Mouse (Mus musculus): ENCODE measurements at regions not wholly inside any gene's neighbourhood (a gene's known extent, or its start where the extent isn't known, plus 50 kb on each side); places are given as distances from the start of the nearest gene placed in this dataset.

DNA sequence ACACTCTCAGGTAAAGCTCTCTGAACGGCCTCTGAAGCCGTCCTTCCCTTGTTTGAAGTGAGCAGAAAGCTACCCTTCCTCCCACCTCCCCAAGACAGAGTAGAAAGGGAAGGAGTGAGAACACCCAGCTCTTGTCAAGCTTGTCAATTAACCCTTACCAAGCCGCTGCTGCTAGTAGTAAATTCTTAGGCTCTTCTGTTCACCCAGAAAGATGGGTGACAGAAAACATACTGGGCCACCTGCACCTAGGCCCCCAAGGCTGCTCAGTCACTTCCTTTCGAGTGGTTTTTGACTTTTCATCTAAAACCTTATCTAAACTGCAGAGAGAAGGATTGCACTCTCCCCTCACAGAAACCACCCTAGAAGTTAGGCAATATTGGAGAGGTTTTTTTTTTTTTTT, 514.9 kb upstream of the Gm19410 start:
- H3K36me3 ChIP-seq (ENCODE audit: control insufficient read depth, insufficient read depth, low read length): no peaks in the 10 kb centered on the region
- no peak overlapping the region for H3K4me2 ChIP-seq (ENCODE audit: low read length)

DNA sequence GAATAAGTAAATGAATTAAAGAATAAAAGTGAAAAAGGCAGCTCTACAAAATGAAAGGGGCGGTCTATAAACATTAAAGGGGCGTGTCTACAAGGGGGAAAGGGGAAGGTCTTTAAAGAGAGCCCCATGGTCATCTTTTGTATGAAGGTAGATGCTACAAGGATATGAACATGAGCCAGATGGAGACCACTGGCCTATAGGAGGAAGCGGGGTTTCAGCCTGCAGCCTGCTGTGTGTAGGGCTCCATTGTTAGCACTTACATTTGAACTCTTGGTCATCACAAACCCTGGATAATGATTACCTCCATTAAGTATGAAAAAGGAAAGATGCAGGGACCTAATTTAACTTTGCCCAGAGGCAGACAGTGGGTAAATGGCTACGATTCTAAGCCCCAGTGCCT, 511.6 kb upstream of the Gm19410 start:
- Histone ChIP-seq H3K4me2 (ENCODE audit: low read length) (no peak overlapping the region), H3K4me1 (ENCODE audit: control insufficient read depth, insufficient read depth, low read length) (no peaks in the 10 kb centered on the region), H3K27me3 (replicated peaks; ENCODE audit: control insufficient read depth, insufficient read depth, low read length) (no peaks in the 10 kb centered on the region), H3K36me3 (ENCODE audit: control insufficient read depth, insufficient read depth, low read length) (no peaks in the 10 kb centered on the region), H3K4me3 (ENCODE audit: low read depth, low read length) (no peak overlapping the region), H3K27ac (ENCODE audit: low read depth, low read length) (no peak overlapping the region), H3K9ac (ENCODE audit: low read length) (no peak overlapping the region), H3K9me3 (replicated peaks; ENCODE audit: control insufficient read depth, low read length) (no peaks in the 10 kb centered on the region)
- no peak for DNase-seq (ENCODE audit: low spot score)
- ATAC-seq: no peak
- 80% methylated on average over 4 of the region's 4 CpGs for WGBS

More for the DNA sequence above, 514.9 kb upstream of the Gm19410 start:
- Histone ChIP-seq H3K27ac (ENCODE audit: low read depth, low read length) (no peak overlapping the region), H3K4me3 (ENCODE audit: low read depth, low read length) (no peak overlapping the region), H3K9me3 (replicated peaks; ENCODE audit: control insufficient read depth, low read length) (no peaks in the 10 kb centered on the region), H3K9ac (ENCODE audit: low read length) (no peak overlapping the region), H3K4me1 (ENCODE audit: control insufficient read depth, insufficient read depth, low read length) (no peaks in the 10 kb centered on the region), H3K27me3 (replicated peaks; ENCODE audit: control insufficient read depth, insufficient read depth, low read length) (no peaks in the 10 kb centered on the region)
- DNase-seq (ENCODE audit: low spot score): no peak
- WGBS: 69% methylated on average over 4 of the region's 4 CpGs
- no peak for ATAC-seq

DNA sequence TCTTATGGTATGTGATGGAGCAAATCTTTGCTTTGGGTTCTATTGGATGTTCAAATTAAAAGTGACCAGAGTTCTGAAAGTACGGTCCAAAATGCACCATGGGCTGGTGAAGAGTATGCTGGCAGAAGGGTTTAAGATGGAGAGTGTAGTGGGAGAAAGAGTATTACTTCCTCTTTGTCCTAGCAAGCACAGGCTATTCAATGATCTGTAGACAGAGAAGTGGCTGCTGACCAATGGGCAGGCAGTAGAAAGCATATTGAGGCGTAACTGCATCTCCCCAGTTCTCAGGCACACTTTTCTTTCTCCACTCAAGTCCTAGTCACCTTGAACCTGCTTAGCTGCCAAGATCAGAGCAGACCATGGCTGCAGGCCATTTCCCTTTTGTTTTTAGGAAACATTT, 510.3 kb upstream of the Gm19410 start:
- Histone ChIP-seq H3K27me3 (replicated peaks; ENCODE audit: control insufficient read depth, insufficient read depth, low read length) (no peaks in the 10 kb centered on the region), H3K27ac (ENCODE audit: low read depth, low read length) (no peak overlapping the region), H3K9me3 (replicated peaks; ENCODE audit: control insufficient read depth, low read length) (no peaks in the 10 kb centered on the region), H3K36me3 (ENCODE audit: control insufficient read depth, insufficient read depth, low read length) (no peaks in the 10 kb centered on the region), H3K4me3 (ENCODE audit: low read depth, low read length) (no peak overlapping the region), H3K4me1 (ENCODE audit: control insufficient read depth, insufficient read depth, low read length) (no peaks in the 10 kb centered on the region), H3K4me2 (ENCODE audit: low read length) (no peak overlapping the region), H3K9ac (ENCODE audit: low read length) (no peak overlapping the region)
- WGBS: 85% methylated on average over 2 of the region's 2 CpGs
- no peak for ATAC-seq
- no peak for DNase-seq (ENCODE audit: low spot score)

DNA sequence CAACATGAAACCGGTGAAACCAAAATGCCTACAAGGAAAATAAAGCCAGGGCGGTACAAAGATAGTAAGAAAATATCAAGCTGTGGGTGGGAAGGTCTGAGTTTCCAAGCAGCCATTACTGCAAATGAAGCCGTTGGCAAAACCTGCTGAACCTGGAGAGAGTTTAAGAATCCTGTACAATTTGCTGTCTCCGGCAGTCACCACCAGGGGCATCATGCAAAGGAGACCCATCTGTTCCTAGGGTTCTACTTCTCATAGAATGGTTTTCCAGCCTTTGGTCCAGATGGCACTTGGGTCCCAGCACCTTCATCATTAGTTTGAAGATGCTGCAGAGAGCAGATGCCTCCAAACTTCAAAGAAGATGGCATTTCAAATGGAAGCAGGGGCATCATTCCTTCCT, 508.6 kb upstream of the Gm19410 start:
- Histone ChIP-seq H3K9me3 (replicated peaks; ENCODE audit: control insufficient read depth, low read length) (no peaks in the 10 kb centered on the region), H3K9ac (ENCODE audit: low read length) (no peak overlapping the region), H3K36me3 (ENCODE audit: control insufficient read depth, insufficient read depth, low read length) (no peaks in the 10 kb centered on the region), H3K4me2 (ENCODE audit: low read length) (no peak overlapping the region), H3K27ac (ENCODE audit: low read depth, low read length) (no peak overlapping the region), H3K27me3 (replicated peaks; ENCODE audit: control insufficient read depth, insufficient read depth, low read length) (no peaks in the 10 kb centered on the region), H3K4me3 (ENCODE audit: low read depth, low read length) (no peak overlapping the region), H3K4me1 (ENCODE audit: control insufficient read depth, insufficient read depth, low read length) (no peaks in the 10 kb centered on the region)
- 53% methylated on average over 4 of the region's 4 CpGs for whole genome bisulfite sequencing
- no peak for DNase-seq (ENCODE audit: low spot score)
- ATAC-seq: no peak

DNA sequence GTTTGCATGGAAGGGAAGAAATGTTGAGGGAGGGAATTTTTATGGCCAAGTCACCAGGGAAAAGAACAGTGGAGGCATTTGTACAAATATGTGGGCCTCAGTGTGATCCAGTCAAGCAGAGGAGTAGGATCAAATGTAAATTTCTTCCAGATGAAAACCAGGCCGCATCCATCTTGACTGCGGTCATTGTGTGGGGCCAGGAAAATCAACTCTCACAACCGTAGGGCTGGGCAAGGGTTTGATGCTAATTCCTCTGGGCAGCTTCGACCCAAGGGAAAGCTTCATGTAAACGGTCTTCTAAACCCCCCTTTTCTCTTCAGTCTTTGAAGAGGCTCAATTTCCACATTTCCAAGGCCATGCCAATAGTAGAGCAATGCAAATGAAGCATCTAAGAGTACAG, 497.4 kb upstream of the Gm19410 start:
- Histone ChIP-seq H3K9me3 (replicated peaks; ENCODE audit: control insufficient read depth, low read length) (no peaks in the 10 kb centered on the region), H3K4me2 (ENCODE audit: low read length) (no peak overlapping the region), H3K4me1 (ENCODE audit: control insufficient read depth, insufficient read depth, low read length) (no peaks in the 10 kb centered on the region), H3K27ac (ENCODE audit: low read depth, low read length) (no peak overlapping the region), H3K36me3 (ENCODE audit: control insufficient read depth, insufficient read depth, low read length) (no peaks in the 10 kb centered on the region), H3K4me3 (ENCODE audit: low read depth, low read length) (no peak overlapping the region), H3K9ac (ENCODE audit: low read length) (no peak overlapping the region), H3K27me3 (replicated peaks; ENCODE audit: control insufficient read depth, insufficient read depth, low read length) (no peaks in the 10 kb centered on the region)
- DNase-seq (ENCODE audit: low spot score) (no peak), ATAC-seq (no peak)
- 82% methylated on average over 5 of the region's 5 CpGs for WGBS

DNA sequence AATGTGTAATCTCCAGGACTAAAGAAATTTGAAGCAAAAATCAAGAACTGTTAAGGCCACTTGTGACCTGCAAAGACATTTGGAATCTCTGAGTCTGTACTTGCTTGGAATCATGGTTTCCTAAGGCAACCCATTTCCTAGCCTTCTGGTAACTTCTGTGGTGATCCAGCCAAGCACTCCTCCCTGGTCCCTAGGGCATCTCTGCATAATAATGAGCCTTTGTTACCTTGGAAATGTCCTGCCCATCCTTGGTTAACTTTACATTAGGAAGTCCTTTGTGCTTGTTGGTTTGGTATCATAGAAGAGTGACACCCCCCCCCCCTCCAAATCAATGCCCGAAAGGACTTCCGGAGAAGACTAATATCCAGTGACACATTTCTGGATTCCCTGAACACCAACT, 496.6 kb upstream of the Gm19410 start:
- no peak overlapping the region for H3K4me2 ChIP-seq (ENCODE audit: low read length)
- ATAC-seq (no peak), DNase-seq (ENCODE audit: low spot score) (no peak)
- no peaks in the 10 kb centered on the region for H3K27me3 ChIP-seq (replicated peaks; ENCODE audit: control insufficient read depth, insufficient read depth, low read length)
- no peak overlapping the region for H3K9ac ChIP-seq (ENCODE audit: low read length)
- H3K4me3 ChIP-seq (ENCODE audit: low read depth, low read length): no peak overlapping the region
- no peaks in the 10 kb centered on the region for H3K4me1 ChIP-seq (ENCODE audit: control insufficient read depth, insufficient read depth, low read length)
- H3K9me3 ChIP-seq (replicated peaks; ENCODE audit: control insufficient read depth, low read length): no peaks in the 10 kb centered on the region
- H3K27ac ChIP-seq (ENCODE audit: low read depth, low read length): no peak overlapping the region
- H3K36me3 ChIP-seq (ENCODE audit: control insufficient read depth, insufficient read depth, low read length): no peaks in the 10 kb centered on the region
- WGBS: 90% methylated on average over 2 of the region's 2 CpGs

DNA sequence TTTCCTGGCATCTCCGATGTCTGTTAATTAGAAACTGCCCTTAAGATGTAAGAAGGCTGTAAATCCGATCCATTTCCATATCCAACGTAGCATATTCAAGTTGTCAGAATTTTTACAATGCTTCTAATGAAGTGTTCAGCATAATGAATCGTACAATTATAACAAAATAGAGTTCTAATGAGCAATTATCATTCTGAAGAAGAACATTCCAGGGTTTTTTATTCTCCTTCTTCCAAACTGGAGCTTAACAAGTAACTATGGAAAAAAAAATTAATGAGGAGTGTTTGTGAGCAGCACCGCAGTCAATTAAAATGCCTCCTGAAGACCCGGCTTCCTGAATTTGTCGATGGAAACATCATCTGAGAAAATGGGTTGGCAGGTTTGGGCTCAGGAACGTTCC, 489.6 kb upstream of the Gm19410 start:
- no peaks in the 10 kb centered on the region for H3K36me3 ChIP-seq (ENCODE audit: control insufficient read depth, insufficient read depth, low read length)
- no peaks in the 10 kb centered on the region for H3K27me3 ChIP-seq (replicated peaks; ENCODE audit: control insufficient read depth, insufficient read depth, low read length)
- ATAC-seq (peak; percentile 68), DNase-seq (ENCODE audit: low spot score) (peak; percentile 79)
- WGBS: 12% methylated on average over 8 of the region's 8 CpGs
- H3K4me3 ChIP-seq (ENCODE audit: low read depth, low read length): no peak overlapping the region
- H3K4me2 ChIP-seq (ENCODE audit: low read length): no peak overlapping the region
- no peak overlapping the region for H3K9ac ChIP-seq (ENCODE audit: low read length)
- H3K4me1 ChIP-seq (ENCODE audit: control insufficient read depth, insufficient read depth, low read length): peaks cover 5% of the 10 kb centered on the region; the same call in 1 of the 2 replicates
- H3K9me3 ChIP-seq (replicated peaks; ENCODE audit: control insufficient read depth, low read length): no peaks in the 10 kb centered on the region
- no peak overlapping the region; the same call in 1 of the 2 replicates for H3K27ac ChIP-seq (ENCODE audit: low read depth, low read length)

DNA sequence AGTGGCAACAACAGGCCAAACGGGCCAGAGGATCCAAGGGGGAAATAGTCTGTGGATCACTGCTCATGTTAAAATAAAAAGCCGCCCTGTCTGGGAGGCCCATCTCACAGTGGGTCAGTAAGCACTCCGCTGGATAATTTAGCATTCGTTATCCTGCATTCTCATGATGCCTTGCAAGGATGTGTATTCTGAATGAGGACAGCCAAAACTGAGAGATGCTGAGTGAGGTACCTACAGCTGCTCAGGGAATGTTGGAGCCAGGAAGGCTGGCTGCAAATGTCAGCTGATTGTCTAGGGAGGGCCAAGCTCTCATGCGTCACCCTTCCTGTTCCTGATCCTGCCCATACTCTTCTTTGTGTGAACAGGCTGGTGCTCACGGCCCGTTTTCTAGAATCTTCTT, 489.1 kb upstream of the Gm19410 start:
- ATAC-seq: peak; percentile 76
- Histone ChIP-seq H3K9me3 (replicated peaks; ENCODE audit: control insufficient read depth, low read length) (no peaks in the 10 kb centered on the region), H3K36me3 (ENCODE audit: control insufficient read depth, insufficient read depth, low read length) (no peaks in the 10 kb centered on the region), H3K9ac (ENCODE audit: low read length) (no peak overlapping the region), H3K4me1 (ENCODE audit: control insufficient read depth, insufficient read depth, low read length) (peaks cover 5% of the 10 kb centered on the region; the same call in 1 of the 2 replicates), H3K4me3 (ENCODE audit: low read depth, low read length) (no peak overlapping the region), H3K27ac (ENCODE audit: low read depth, low read length) (peak overlapping the region; percentile 58), H3K27me3 (replicated peaks; ENCODE audit: control insufficient read depth, insufficient read depth, low read length) (no peaks in the 10 kb centered on the region), H3K4me2 (ENCODE audit: low read length) (no peak overlapping the region)
- DNase-seq (ENCODE audit: low spot score): peak; percentile 54
- 22% methylated on average over 7 of the region's 7 CpGs for WGBS

DNA sequence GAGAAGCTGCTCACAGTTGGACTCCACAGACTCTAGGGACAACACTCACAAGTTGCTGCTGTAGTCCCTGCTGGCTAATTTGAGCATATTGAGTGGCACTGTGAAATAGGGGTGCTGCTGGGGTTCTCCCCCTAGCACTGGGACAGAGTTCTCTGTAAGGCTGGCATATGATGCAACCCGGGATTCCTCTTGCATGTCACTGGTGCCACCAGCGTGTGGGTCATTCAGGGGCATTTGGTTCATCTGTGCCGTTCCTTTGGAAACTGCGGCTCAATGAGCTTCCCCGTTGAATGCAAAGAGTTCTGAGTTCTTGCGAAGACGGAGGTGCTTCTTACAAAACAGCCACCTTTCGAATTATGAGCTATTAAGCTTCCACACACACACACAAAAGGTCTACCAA, 486.6 kb upstream of the Gm19410 start:
- WGBS: 89% methylated on average over 8 of the region's 8 CpGs
- Histone ChIP-seq H3K4me3 (ENCODE audit: low read depth, low read length) (no peak overlapping the region), H3K27me3 (replicated peaks; ENCODE audit: control insufficient read depth, insufficient read depth, low read length) (no peaks in the 10 kb centered on the region), H3K4me2 (ENCODE audit: low read length) (no peak overlapping the region), H3K9ac (ENCODE audit: low read length) (no peak overlapping the region), H3K4me1 (ENCODE audit: control insufficient read depth, insufficient read depth, low read length) (peaks cover 5% of the 10 kb centered on the region; the same call in 1 of the 2 replicates), H3K9me3 (replicated peaks; ENCODE audit: control insufficient read depth, low read length) (no peaks in the 10 kb centered on the region), H3K36me3 (ENCODE audit: control insufficient read depth, insufficient read depth, low read length) (no peaks in the 10 kb centered on the region), H3K27ac (ENCODE audit: low read depth, low read length) (no peak overlapping the region)
- DNase-seq (ENCODE audit: low spot score) (no peak), ATAC-seq (no peak)

Measured in forebrain, embryonic 14.5 days (tissue).